Mouse (Mus musculus) pancreas, adult 10 weeks (tissue): ENCODE measurements around the gene Olfr250. TPM values are rescaled to one million over a fixed set of nuclear protein-coding genes. Genes with fewer than 3 reads are reported as not detected.

Experiments
- polyA plus RNA-seq: library from polyadenylated mRNA; stranded (reverse); fragments of 350-450 nt; fragmentation: Illumina TruSeq; extraction: RNeasy Lipid Tissue Mini Kit (QIAGEN cat#74804); gene quantifications from one replicate; pipeline ENCODE4 v1.2.3, GENCODE M21; 2015; ENCODE audit warnings: low read depth, low replicate concordance; ENCODE audit not compliant: insufficient read depth

The Olfr250 gene
- not detected for polyA plus RNA-seq

GRCm38 (mm10) chr9:38366596-38366995 is at the start of gene Olfr250:
Olfr250 (plus strand) TSS chr9:38366896.

GRCm38 (mm10) chr9:38328760-38329159 is 37.9 kb upstream of the Olfr250 start, which contains the start of gene Olfr25:
Olfr25 (plus strand) TSS chr9:38329060.

GRCm38 (mm10) chr9:38348111-38348510 is 18.6 kb upstream of the Olfr250 start, which contains the start of gene Olfr898:
Olfr898 (plus strand) TSS chr9:38348411.

GRCm38 (mm10) chr9:38376786-38377185 is 10.1 kb downstream of the Olfr250 start, which contains the start of gene Olfr251:
Olfr251 (plus strand) TSS chr9:38377086.

GRCm38 (mm10) chr9:38401398-38401797 is 34.7 kb downstream of the Olfr250 start, which contains the start of gene Olfr147:
Olfr147 (plus strand) TSS chr9:38401698.

Other genes starting within 250 kb of the Olfr250 start
- not detected for gene Olfr890, start 224.4 kb upstream of the Olfr250 start, polyA plus RNA-seq
- not detected for gene Olfr891, start 186.1 kb upstream of the Olfr250 start, polyA plus RNA-seq
- not detected for gene Olfr893, start 158.5 kb upstream of the Olfr250 start, polyA plus RNA-seq
- not detected for gene Olfr894, start 148.8 kb upstream of the Olfr250 start, polyA plus RNA-seq
- gene Olfr143, start 114.1 kb upstream of the Olfr250 start, polyA plus RNA-seq = not detected
- not detected for gene Olfr895, start 99.0 kb upstream of the Olfr250 start, polyA plus RNA-seq
- gene Olfr896-ps1, start 75.8 kb upstream of the Olfr250 start, polyA plus RNA-seq = not detected
- gene Olfr25, start 37.8 kb upstream of the Olfr250 start, polyA plus RNA-seq = not detected
- gene Olfr898, start 18.5 kb upstream of the Olfr250 start, polyA plus RNA-seq = not detected
- gene Olfr251, start 10.2 kb downstream of the Olfr250 start, polyA plus RNA-seq = not detected
- not detected for gene Olfr147, start 34.8 kb downstream of the Olfr250 start, polyA plus RNA-seq
- not detected for gene Olfr901, start 62.6 kb downstream of the Olfr250 start, polyA plus RNA-seq
- gene Olfr902, start 80.8 kb downstream of the Olfr250 start, polyA plus RNA-seq = not detected
- not detected for gene Olfr904, start 96.2 kb downstream of the Olfr250 start, polyA plus RNA-seq
- gene Olfr905, start 104.2 kb downstream of the Olfr250 start, polyA plus RNA-seq = not detected
- gene Olfr906, start 120.2 kb downstream of the Olfr250 start, polyA plus RNA-seq = not detected
- gene Olfr907, start 128.9 kb downstream of the Olfr250 start, polyA plus RNA-seq = not detected
- not detected for gene Olfr911-ps1, start 154.7 kb downstream of the Olfr250 start, polyA plus RNA-seq
- gene Olfr910, start 171.0 kb downstream of the Olfr250 start, polyA plus RNA-seq = not detected
- gene Olfr912, start 213.3 kb downstream of the Olfr250 start, polyA plus RNA-seq = not detected
- gene Olfr913, start 225.9 kb downstream of the Olfr250 start, polyA plus RNA-seq = not detected
- gene Olfr914, start 238.2 kb downstream of the Olfr250 start, polyA plus RNA-seq = not detected